Mouse (Mus musculus): ENCODE results near the gene Gm10490. TPM values are rescaled to one million over a fixed set of nuclear protein-coding genes. Genes with fewer than 3 reads are reported as not detected.

Gm10490 gene
- polyA plus RNA-seq, 1 experiment from 2014 or later: not detected

DNA sequence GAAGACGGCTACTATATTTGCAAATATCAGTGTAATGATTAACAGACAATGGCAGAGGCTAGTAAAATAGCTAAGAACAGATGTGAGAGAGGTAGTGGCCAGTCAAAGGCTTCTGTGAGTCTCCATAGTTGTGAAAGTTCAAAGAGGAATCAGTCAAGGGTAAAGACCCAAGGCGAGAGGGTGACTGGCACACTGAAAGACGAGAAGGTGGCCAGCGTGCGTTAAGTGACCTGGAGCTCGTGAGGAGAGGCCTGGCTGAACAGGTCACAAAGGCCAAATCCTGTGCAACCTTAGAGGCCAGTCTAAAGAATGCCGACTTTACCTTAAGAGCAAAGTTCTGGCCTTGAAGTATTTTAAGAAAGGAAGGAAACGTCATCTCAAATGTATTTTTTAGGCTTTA is 36.3 kb downstream of the Gm10490 start:
- no peak overlapping the region for H3K4me3 ChIP-seq (ENCODE audit: low read depth, low read length)
- H3K4me2 ChIP-seq (ENCODE audit: low read length): no peak overlapping the region
- DNase-seq (ENCODE audit: low spot score) (no peak), ATAC-seq (no peak)
- H3K4me1 ChIP-seq (ENCODE audit: control insufficient read depth, insufficient read depth, low read length): no peaks in the 10 kb centered on the region
- H3K27me3 ChIP-seq (replicated peaks; ENCODE audit: control insufficient read depth, insufficient read depth, low read length): no peaks in the 10 kb centered on the region
- H3K27ac ChIP-seq (ENCODE audit: low read depth, low read length): no peak overlapping the region
- H3K36me3 ChIP-seq (ENCODE audit: control insufficient read depth, insufficient read depth, low read length): peaks cover 6% of the 10 kb centered on the region; the same call in 1 of the 2 replicates
- no peaks in the 10 kb centered on the region for H3K9me3 ChIP-seq (replicated peaks; ENCODE audit: control insufficient read depth, low read length)
- 85% methylated on average over 8 of the region's 8 CpGs for WGBS
- H3K9ac ChIP-seq (ENCODE audit: low read length): no peak overlapping the region

- no peak for DNase-seq (ENCODE audit: low spot score)
- Histone ChIP-seq H3K4me2 (ENCODE audit: low read length) (peak within 1 kb of the TSS; percentile 58), H3K4me1 (ENCODE audit: control insufficient read depth, insufficient read depth, low read length) (no peaks in the 10 kb centered on the region), H3K9me3 (replicated peaks; ENCODE audit: control insufficient read depth, low read length) (no peaks in the 10 kb centered on the region), H3K4me3 (ENCODE audit: low read depth, low read length) (peak within 1 kb of the TSS; percentile 44), H3K36me3 (ENCODE audit: control insufficient read depth, insufficient read depth, low read length) (no peaks in the 10 kb centered on the region), H3K9ac (ENCODE audit: low read length) (peak within 1 kb of the TSS; percentile 60), H3K27me3 (replicated peaks; ENCODE audit: control insufficient read depth, insufficient read depth, low read length) (no peaks in the 10 kb centered on the region), H3K27ac (ENCODE audit: low read depth, low read length) (peak within 1 kb of the TSS; percentile 36; the same call in 1 of the 2 replicates)
- 31% methylated on average over 37 of the region's 37 CpGs for WGBS
- ATAC-seq: peak; percentile 99
Observed at GRCm38 (mm10) chrX:7947108-7947899, 38.0 kb downstream of the Gm10490 start, which contains the start of gene Hdac6. Hdac6 (minus strand) TSS chrX:7947889.

- Histone ChIP-seq H3K36me3 (ENCODE audit: control insufficient read depth, insufficient read depth, low read length) (no peaks in the 10 kb centered on the region), H3K9ac (ENCODE audit: low read length) (peak overlapping the region; percentile 49), H3K27me3 (replicated peaks; ENCODE audit: control insufficient read depth, insufficient read depth, low read length) (no peaks in the 10 kb centered on the region), H3K27ac (ENCODE audit: low read depth, low read length) (peak overlapping the region; percentile 9; the same call in 1 of the 2 replicates), H3K4me2 (ENCODE audit: low read length) (peak overlapping the region; percentile 41), H3K9me3 (replicated peaks; ENCODE audit: control insufficient read depth, low read length) (no peaks in the 10 kb centered on the region), H3K4me3 (ENCODE audit: low read depth, low read length) (peak overlapping the region; percentile 44), H3K4me1 (ENCODE audit: control insufficient read depth, insufficient read depth, low read length) (no peaks in the 10 kb centered on the region)
- ATAC-seq (no peak; the same call in 1 of the 2 replicates), DNase-seq (ENCODE audit: low spot score) (peak; percentile 96)
- WGBS: 29% methylated on average over 38 of the region's 38 CpGs
Observed at GRCm38 (mm10) chrX:7947900-7948492, 38.7 kb downstream of the Gm10490 start.

DNA sequence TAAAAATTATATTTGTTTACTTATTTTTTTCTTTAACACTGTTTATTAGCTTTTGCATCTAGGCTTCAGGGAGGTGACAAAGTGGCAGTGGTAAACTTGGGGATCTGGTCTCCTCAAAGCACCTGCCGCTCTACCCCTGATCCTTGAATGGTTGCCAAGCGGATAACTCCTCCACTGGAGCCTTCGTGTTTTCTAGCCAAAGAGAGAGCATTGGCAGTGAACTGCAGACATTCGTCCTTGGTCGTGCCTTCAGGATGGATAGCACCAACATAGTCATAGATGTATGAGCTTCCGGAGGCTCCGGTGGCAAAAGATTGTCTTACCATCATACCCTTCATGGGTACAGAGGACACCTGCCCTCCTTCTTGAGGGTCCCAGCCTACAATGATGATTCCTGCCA is 40.7 kb downstream of the Gm10490 start:
- 89% methylated on average over 7 of the region's 7 CpGs for WGBS
- no peaks in the 10 kb centered on the region for H3K9me3 ChIP-seq (replicated peaks; ENCODE audit: control insufficient read depth, low read length)
- ATAC-seq: no peak

GRCm38 (mm10) chrX:7958868-7959267 is 49.5 kb downstream of the Gm10490 start:
- 93% methylated on average over 9 of the region's 9 CpGs for WGBS

More for the DNA sequence above, 40.7 kb downstream of the Gm10490 start:
- H3K4me3 ChIP-seq (ENCODE audit: low read depth, low read length): no peak overlapping the region
- H3K27me3 ChIP-seq (replicated peaks; ENCODE audit: control insufficient read depth, insufficient read depth, low read length): no peaks in the 10 kb centered on the region
- H3K36me3 ChIP-seq (ENCODE audit: control insufficient read depth, insufficient read depth, low read length): no peaks in the 10 kb centered on the region
- no peak overlapping the region for H3K27ac ChIP-seq (ENCODE audit: low read depth, low read length)
- H3K9ac ChIP-seq (ENCODE audit: low read length): no peak overlapping the region
- no peak overlapping the region for H3K4me2 ChIP-seq (ENCODE audit: low read length)
- H3K4me1 ChIP-seq (ENCODE audit: control insufficient read depth, insufficient read depth, low read length): no peaks in the 10 kb centered on the region
- no peak for DNase-seq (ENCODE audit: low spot score)

More at GRCm38 (mm10) chrX:7958868-7959267, 49.5 kb downstream of the Gm10490 start:
- no peak overlapping the region for H3K4me2 ChIP-seq (ENCODE audit: low read length)
- ATAC-seq (no peak), DNase-seq (ENCODE audit: low spot score) (no peak)
- H3K9ac ChIP-seq (ENCODE audit: low read length): no peak overlapping the region
- no peak overlapping the region for H3K27ac ChIP-seq (ENCODE audit: low read depth, low read length)
- H3K27me3 ChIP-seq (replicated peaks; ENCODE audit: control insufficient read depth, insufficient read depth, low read length): no peaks in the 10 kb centered on the region
- H3K9me3 ChIP-seq (replicated peaks; ENCODE audit: control insufficient read depth, low read length): no peaks in the 10 kb centered on the region
- H3K4me3 ChIP-seq (ENCODE audit: low read depth, low read length): no peak overlapping the region
- H3K4me1 ChIP-seq (ENCODE audit: control insufficient read depth, insufficient read depth, low read length): no peaks in the 10 kb centered on the region
- no peaks in the 10 kb centered on the region for H3K36me3 ChIP-seq (ENCODE audit: control insufficient read depth, insufficient read depth, low read length)

Other genes with a start within 250 kb of the Gm10490 start
- 38.4 and 51.5 TPM in 2 replicates for gene Plp2, start 238.2 kb upstream of the Gm10490 start, polyA plus RNA-seq (2014; fragmentation: Nextera tagmentation; extraction: Ambion mirVana)
- 0.13 TPM in 1 of 2 replicates, not detected in the other for gene Magix, start 228.3 kb upstream of the Gm10490 start, polyA plus RNA-seq (2014; fragmentation: Nextera tagmentation; extraction: Ambion mirVana)
- gene Gpkow, start 212.4 kb upstream of the Gm10490 start, polyA plus RNA-seq (2014; fragmentation: Nextera tagmentation; extraction: Ambion mirVana): 56.2 and 57.4 TPM in 2 replicates
- gene Wdr45, start 195.2 kb upstream of the Gm10490 start, polyA plus RNA-seq (2014; fragmentation: Nextera tagmentation; extraction: Ambion mirVana): 30.2 and 31.3 TPM in 2 replicates
- not detected in 2 replicates for gene Gm45208, start 187.3 kb upstream of the Gm10490 start, polyA plus RNA-seq (2014; fragmentation: Nextera tagmentation; extraction: Ambion mirVana)
- 139 and 145 TPM in 2 replicates for gene Praf2, start 181.1 kb upstream of the Gm10490 start, polyA plus RNA-seq (2014; fragmentation: Nextera tagmentation; extraction: Ambion mirVana)
- 43.8 and 45.3 TPM in 2 replicates for gene Ccdc120, start 158.6 kb upstream of the Gm10490 start, polyA plus RNA-seq (2014; fragmentation: Nextera tagmentation; extraction: Ambion mirVana)
- gene Tfe3, start 147.0 kb upstream of the Gm10490 start, polyA plus RNA-seq (2014; fragmentation: Nextera tagmentation; extraction: Ambion mirVana): 16.1 and 23.9 TPM in 2 replicates
- 44.0 and 50.4 TPM in 2 replicates for gene Gripap1, start 119.8 kb upstream of the Gm10490 start, polyA plus RNA-seq (2014; fragmentation: Nextera tagmentation; extraction: Ambion mirVana)
- 1.3 and 1.6 TPM in 2 replicates for gene Kcnd1, start 87.3 kb upstream of the Gm10490 start, polyA plus RNA-seq (2014; fragmentation: Nextera tagmentation; extraction: Ambion mirVana)
- gene Otud5, start 68.2 kb upstream of the Gm10490 start, polyA plus RNA-seq (2014; fragmentation: Nextera tagmentation; extraction: Ambion mirVana): 31.8 and 36.9 TPM in 2 replicates
- 11.3 and 15.1 TPM in 2 replicates for gene Pim2, start 31.3 kb upstream of the Gm10490 start, polyA plus RNA-seq (2014; fragmentation: Nextera tagmentation; extraction: Ambion mirVana)
- 17.1 and 17.8 TPM in 2 replicates for gene Slc35a2, start 25.5 kb upstream of the Gm10490 start, polyA plus RNA-seq (2014; fragmentation: Nextera tagmentation; extraction: Ambion mirVana)
- 144 and 172 TPM in 2 replicates for gene Pqbp1, start 10.3 kb upstream of the Gm10490 start, polyA plus RNA-seq (2014; fragmentation: Nextera tagmentation; extraction: Ambion mirVana)
- gene Timm17b, start 10.2 kb upstream of the Gm10490 start, polyA plus RNA-seq (2014; fragmentation: Nextera tagmentation; extraction: Ambion mirVana): 193 and 227 TPM in 2 replicates
- gene Gm10491, start 1.7 kb upstream of the Gm10490 start, polyA plus RNA-seq (2014; fragmentation: Nextera tagmentation; extraction: Ambion mirVana): not detected in 2 replicates
- 84.4 and 111 TPM in 2 replicates for gene Pcsk1n, start 10.3 kb downstream of the Gm10490 start, polyA plus RNA-seq (2014; fragmentation: Nextera tagmentation; extraction: Ambion mirVana)
- not detected in 2 replicates for gene Eras, start 19.1 kb downstream of the Gm10490 start, polyA plus RNA-seq (2014; fragmentation: Nextera tagmentation; extraction: Ambion mirVana)
- gene Hdac6, start 38.3 kb downstream of the Gm10490 start, polyA plus RNA-seq (2014; fragmentation: Nextera tagmentation; extraction: Ambion mirVana): 43.3 and 50.4 TPM in 2 replicates
- gene Gata1, start 68.5 kb downstream of the Gm10490 start, polyA plus RNA-seq (2014; fragmentation: Nextera tagmentation; extraction: Ambion mirVana): 0.11 and 0.19 TPM in 2 replicates
- 0.46 TPM in 1 of 2 replicates, not detected in the other for gene Glod5, start 109.0 kb downstream of the Gm10490 start, polyA plus RNA-seq (2014; fragmentation: Nextera tagmentation; extraction: Ambion mirVana)
- gene Suv39h1, start 165.2 kb downstream of the Gm10490 start, polyA plus RNA-seq (2014; fragmentation: Nextera tagmentation; extraction: Ambion mirVana): 42.8 and 47.7 TPM in 2 replicates
- 0.15 and 0.33 TPM in 2 replicates for gene Was, start 181.0 kb downstream of the Gm10490 start, polyA plus RNA-seq (2014; fragmentation: Nextera tagmentation; extraction: Ambion mirVana)
- gene Wdr13, start 223.3 kb downstream of the Gm10490 start, polyA plus RNA-seq (2014; fragmentation: Nextera tagmentation; extraction: Ambion mirVana): 35.2 and 43.2 TPM in 2 replicates
- gene Rbm3, start 236.3 kb downstream of the Gm10490 start, polyA plus RNA-seq (2014; fragmentation: Nextera tagmentation; extraction: Ambion mirVana): 388 and 477 TPM in 2 replicates